Mouse (Mus musculus): Measurements from ENCODE around the gene Sdk2. TPM values are rescaled to one million over a fixed set of nuclear protein-coding genes. Genes with fewer than 3 reads are reported as not detected.

The Sdk2 gene
- polyA plus RNA-seq, 1 experiment, result 3.0 TPM

GRCm38 (mm10) chr11:114050511-114050910, 16.3 kb downstream of the Sdk2 start:
- WGBS, result 80% methylated on average over 3 of the region's 3 CpGs
- no peak for DNase-seq (ENCODE audit: low read depth in 1 of 2, low spot score in 2 of 2)
- Histone ChIP-seq H3K27me3 (ENCODE audit: control insufficient read depth, insufficient read depth, low read length) (no peaks in the 10 kb centered on the region), H3K36me3 (ENCODE audit: control insufficient read depth, insufficient read depth, low read length) (no peaks in the 10 kb centered on the region), H3K27ac (ENCODE audit: insufficient read depth, low read length) (no peak overlapping the region), H3K4me1 (ENCODE audit: control insufficient read depth, insufficient read depth, insufficient read length) (no peaks in the 10 kb centered on the region), H3K4me3 (ENCODE audit: extremely low read depth, insufficient read depth, insufficient read length) (no peak overlapping the region)
- TF ChIP-seq POLR2A (IDR thresholded peaks at IDR 0.05; ENCODE audit: low read depth, low read length), result no peak
- TF ChIP-seq CTCF (IDR thresholded peaks at IDR 0.05; ENCODE audit: extremely low read depth, insufficient read depth, insufficient read length, insufficient replicate concordance), result no peak

DNA sequence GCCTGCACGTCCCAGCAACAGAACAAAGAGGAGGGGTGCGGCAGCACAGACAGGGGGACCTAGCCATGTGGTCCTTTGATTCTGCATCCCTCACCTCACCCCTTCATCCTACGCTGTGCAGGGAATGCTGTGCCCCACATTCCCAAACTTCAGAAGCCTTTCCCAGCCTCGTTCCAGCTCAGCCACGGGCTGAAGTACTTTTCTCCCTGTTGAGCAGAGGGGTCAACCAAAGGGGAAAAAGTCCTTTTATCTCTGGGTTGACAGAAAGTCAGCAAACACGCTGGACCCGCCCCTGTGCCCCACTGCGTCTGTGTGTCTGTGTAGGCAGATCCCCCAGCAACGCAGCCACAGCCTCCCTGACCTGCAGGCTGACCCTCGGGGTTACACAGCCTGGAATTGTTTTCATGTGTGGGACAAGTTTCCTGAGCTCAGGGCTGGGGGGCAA, 18.9 kb downstream of the Sdk2 start:
- no peak for DNase-seq (ENCODE audit: low read depth in 1 of 2, low spot score in 2 of 2)
- Histone ChIP-seq H3K27ac (ENCODE audit: insufficient read depth, low read length) (no peak overlapping the region), H3K36me3 (ENCODE audit: control insufficient read depth, insufficient read depth, low read length) (no peaks in the 10 kb centered on the region), H3K27me3 (ENCODE audit: control insufficient read depth, insufficient read depth, low read length) (no peaks in the 10 kb centered on the region), H3K4me3 (ENCODE audit: extremely low read depth, insufficient read depth, insufficient read length) (no peak overlapping the region), H3K4me1 (ENCODE audit: control insufficient read depth, insufficient read depth, insufficient read length) (no peaks in the 10 kb centered on the region)
- TF ChIP-seq POLR2A (IDR thresholded peaks at IDR 0.05; ENCODE audit: low read depth, low read length) (no peak), CTCF (IDR thresholded peaks at IDR 0.05; ENCODE audit: extremely low read depth, insufficient read depth, insufficient read length, insufficient replicate concordance) (no peak)
- WGBS, result 34% methylated on average over 10 of the region's 10 CpGs

- TF ChIP-seq CTCF (IDR thresholded peaks at IDR 0.05; ENCODE audit: extremely low read depth, insufficient read depth, insufficient read length, insufficient replicate concordance), result no peak
- TF ChIP-seq POLR2A (IDR thresholded peaks at IDR 0.05; ENCODE audit: low read depth, low read length), result no peak
- WGBS, result 90% methylated on average over 5 of the region's 5 CpGs
These were observed 19.9 kb downstream of the Sdk2 start for GRCm38 (mm10) chr11:114046927-114047326.

GRCm38 (mm10) chr11:114044373-114044772, 22.5 kb downstream of the Sdk2 start:
- Histone ChIP-seq H3K36me3 (ENCODE audit: control insufficient read depth, insufficient read depth, low read length) (no peaks in the 10 kb centered on the region), H3K4me3 (ENCODE audit: extremely low read depth, insufficient read depth, insufficient read length) (no peak overlapping the region), H3K27me3 (ENCODE audit: control insufficient read depth, insufficient read depth, low read length) (no peaks in the 10 kb centered on the region), H3K4me1 (ENCODE audit: control insufficient read depth, insufficient read depth, insufficient read length) (no peaks in the 10 kb centered on the region), H3K27ac (ENCODE audit: insufficient read depth, low read length) (no peak overlapping the region)
- WGBS, result 75% methylated on average over 4 of the region's 4 CpGs
- no peak for DNase-seq (ENCODE audit: low read depth in 1 of 2, low spot score in 2 of 2)
- TF ChIP-seq CTCF (IDR thresholded peaks at IDR 0.05; ENCODE audit: extremely low read depth, insufficient read depth, insufficient read length, insufficient replicate concordance) (no peak), POLR2A (IDR thresholded peaks at IDR 0.05; ENCODE audit: low read depth, low read length) (no peak)

More at GRCm38 (mm10) chr11:114046927-114047326, 19.9 kb downstream of the Sdk2 start:
- Histone ChIP-seq H3K27me3 (ENCODE audit: control insufficient read depth, insufficient read depth, low read length) (no peaks in the 10 kb centered on the region), H3K36me3 (ENCODE audit: control insufficient read depth, insufficient read depth, low read length) (no peaks in the 10 kb centered on the region), H3K4me3 (ENCODE audit: extremely low read depth, insufficient read depth, insufficient read length) (no peak overlapping the region), H3K27ac (ENCODE audit: insufficient read depth, low read length) (no peak overlapping the region), H3K4me1 (ENCODE audit: control insufficient read depth, insufficient read depth, insufficient read length) (no peaks in the 10 kb centered on the region)
- DNase-seq (ENCODE audit: low read depth in 1 of 2, low spot score in 2 of 2), result no peak

DNA sequence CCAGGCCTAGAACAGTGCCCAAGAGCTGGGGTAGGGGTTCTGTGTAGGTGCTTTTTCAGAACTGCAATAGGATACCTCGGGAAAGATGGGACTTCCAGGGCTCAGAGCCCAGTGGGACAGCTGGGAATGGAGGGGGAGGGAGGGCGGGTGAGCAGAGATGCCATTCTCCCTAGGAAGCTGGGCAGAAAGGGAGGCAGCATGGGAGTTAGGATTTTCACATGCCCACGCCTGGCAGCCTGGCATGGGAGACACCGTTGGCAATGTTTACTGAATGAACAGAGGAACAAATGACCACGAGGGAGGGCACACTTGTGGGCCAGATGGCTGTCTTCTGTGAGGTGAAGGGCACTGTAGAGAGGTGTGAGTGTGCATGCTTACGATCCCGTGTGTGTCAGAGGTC, 23.3 kb downstream of the Sdk2 start:
- no peaks in the 10 kb centered on the region for H3K4me1 ChIP-seq (ENCODE audit: control insufficient read depth, insufficient read depth, insufficient read length)
- H3K27ac ChIP-seq (ENCODE audit: insufficient read depth, low read length), result no peak overlapping the region
- DNase-seq (ENCODE audit: low read depth in 1 of 2, low spot score in 2 of 2), result no peak
- H3K4me3 ChIP-seq (ENCODE audit: extremely low read depth, insufficient read depth, insufficient read length), result no peak overlapping the region
- no peak for TF ChIP-seq CTCF (IDR thresholded peaks at IDR 0.05; ENCODE audit: extremely low read depth, insufficient read depth, insufficient read length, insufficient replicate concordance)
- no peak for TF ChIP-seq POLR2A (IDR thresholded peaks at IDR 0.05; ENCODE audit: low read depth, low read length)
- H3K27me3 ChIP-seq (ENCODE audit: control insufficient read depth, insufficient read depth, low read length), result no peaks in the 10 kb centered on the region
- 69% methylated on average over 7 of the region's 7 CpGs for WGBS
- no peaks in the 10 kb centered on the region for H3K36me3 ChIP-seq (ENCODE audit: control insufficient read depth, insufficient read depth, low read length)

- no peak for DNase-seq (ENCODE audit: low read depth in 1 of 2, low spot score in 2 of 2)
- Histone ChIP-seq H3K4me1 (ENCODE audit: control insufficient read depth, insufficient read depth, insufficient read length) (no peaks in the 10 kb centered on the region), H3K36me3 (ENCODE audit: control insufficient read depth, insufficient read depth, low read length) (no peaks in the 10 kb centered on the region), H3K4me3 (ENCODE audit: extremely low read depth, insufficient read depth, insufficient read length) (no peak overlapping the region), H3K27me3 (ENCODE audit: control insufficient read depth, insufficient read depth, low read length) (no peaks in the 10 kb centered on the region), H3K27ac (ENCODE audit: insufficient read depth, low read length) (no peak overlapping the region)
- 48% methylated on average over 10 of the region's 10 CpGs for WGBS
- no peak for TF ChIP-seq POLR2A (IDR thresholded peaks at IDR 0.05; ENCODE audit: low read depth, low read length)
These were observed 26.3 kb downstream of the Sdk2 start for GRCm38 (mm10) chr11:114040391-114041035.

DNA sequence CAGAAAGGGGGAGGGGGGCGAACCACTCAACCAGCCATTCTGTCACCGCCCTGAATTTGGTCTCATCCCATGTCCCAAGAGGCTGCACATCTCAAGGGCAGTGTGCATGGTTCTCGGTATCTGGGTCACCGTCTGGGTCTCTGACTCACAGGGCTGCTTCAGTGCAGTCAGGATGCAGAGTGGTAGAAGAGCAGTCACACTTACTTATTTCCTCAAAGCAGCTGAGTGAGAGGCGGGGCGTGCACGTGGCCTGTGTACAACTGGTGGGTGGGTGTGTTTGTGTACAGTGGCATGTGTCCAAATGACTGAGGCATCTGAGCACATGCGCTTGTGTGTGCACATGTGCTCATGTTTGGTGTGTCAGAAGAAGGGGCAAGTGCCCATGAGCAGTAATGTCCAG, 28.8 kb downstream of the Sdk2 start:
- H3K27me3 ChIP-seq (ENCODE audit: control insufficient read depth, insufficient read depth, low read length), result no peaks in the 10 kb centered on the region
- no peak overlapping the region for H3K27ac ChIP-seq (ENCODE audit: insufficient read depth, low read length)
- H3K36me3 ChIP-seq (ENCODE audit: control insufficient read depth, insufficient read depth, low read length), result no peaks in the 10 kb centered on the region
- no peak overlapping the region for H3K4me3 ChIP-seq (ENCODE audit: extremely low read depth, insufficient read depth, insufficient read length)
- no peak for TF ChIP-seq CTCF (IDR thresholded peaks at IDR 0.05; ENCODE audit: extremely low read depth, insufficient read depth, insufficient read length, insufficient replicate concordance)
- TF ChIP-seq POLR2A (IDR thresholded peaks at IDR 0.05; ENCODE audit: low read depth, low read length), result no peak
- H3K4me1 ChIP-seq (ENCODE audit: control insufficient read depth, insufficient read depth, insufficient read length), result no peaks in the 10 kb centered on the region
- 64% methylated on average over 8 of the region's 8 CpGs for WGBS
- DNase-seq (ENCODE audit: low read depth in 1 of 2, low spot score in 2 of 2), result no peak
